Comparison of ENCODE assay signal across 12 mouse cellular contexts in the genomic region with DNA sequence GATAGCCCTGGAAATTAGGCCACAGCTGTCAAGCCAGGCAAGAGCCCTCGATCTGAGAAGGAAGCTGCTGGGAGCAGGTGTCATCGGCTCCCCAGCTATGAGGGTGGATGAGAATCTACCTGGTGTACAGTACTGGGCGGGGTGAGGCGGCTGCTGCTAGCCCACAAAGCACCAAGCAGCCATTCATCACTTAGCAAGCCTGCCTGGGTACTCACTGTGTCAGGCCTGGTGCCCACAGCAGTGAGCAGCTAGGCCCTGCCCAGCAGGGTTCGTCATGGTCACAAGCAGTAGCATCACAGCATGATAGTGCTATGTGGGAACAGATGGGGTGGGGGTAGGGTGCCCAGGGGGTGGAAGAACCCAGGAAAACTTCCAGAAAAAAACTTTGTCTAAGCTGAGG. TPM values are rescaled to one million over a fixed set of nuclear protein-coding genes. Genes with fewer than 3 reads are reported as not detected.
A peak's percentile ranks its signal among the peaks of the same experiment; 100 is the strongest.
DNase-seq lines count a peak whose midpoint lies in the region; ATAC-seq and TF ChIP-seq lines count a peak whose summit lies in the region.
"Had no signal": no experiment of that assay in that cellular context is flagged by ENCODE, and none has a peak within 500 bp of the region (broad histone marks: within the 10 kb centered on the region; RNA-seq: fewer than 3 reads in every experiment).

No protein-coding gene starts in this region.

- no peaks in the 10 kb centered on the region for H3K27me3 ChIP-seq in hindbrain, embryonic 10.5 days (ENCODE audit: insufficient read depth, poor library complexity, severe bottlenecking)
- H3K27me3 ChIP-seq in hindbrain, embryonic 12.5 days, result no peaks in the 10 kb centered on the region
- no peaks in the 10 kb centered on the region for H3K27me3 ChIP-seq in midbrain, embryonic 13.5 days
- H3K27me3 ChIP-seq in midbrain, embryonic 11.5 days (ENCODE audit: control insufficient read depth, insufficient read depth, low read length), result no peaks in the 10 kb centered on the region
- no peaks in the 10 kb centered on the region for H3K27me3 ChIP-seq in midbrain, postnatal 0 days (ENCODE audit: insufficient read depth, low read length)

- H3K4me2 ChIP-seq in hindbrain, embryonic 12.5 days (replicated peaks), result no peak overlapping the region
- no peak overlapping the region for H3K4me2 ChIP-seq in midbrain, embryonic 13.5 days (replicated peaks)
- H3K4me2 ChIP-seq in midbrain, embryonic 11.5 days, result no peak overlapping the region
- no peak overlapping the region for H3K4me2 ChIP-seq in midbrain, postnatal 0 days (ENCODE audit: low read depth, low read length, poor library complexity, severe bottlenecking)

- no peak for TF ChIP-seq CTCF in midbrain, postnatal 0 days (IDR thresholded peaks at IDR 0.05)

- H3K4me3 ChIP-seq in hindbrain, embryonic 10.5 days, result no peak overlapping the region
- no peak overlapping the region for H3K4me3 ChIP-seq in hindbrain, embryonic 12.5 days
- H3K4me3 ChIP-seq in midbrain, embryonic 13.5 days (replicated peaks), result no peak overlapping the region
- no peak overlapping the region for H3K4me3 ChIP-seq in midbrain, embryonic 11.5 days (ENCODE audit: low read depth, low read length)
- H3K4me3 ChIP-seq in midbrain, postnatal 0 days (ENCODE audit: low read depth, low read length), result no peak overlapping the region

- H3K4me1 ChIP-seq in hindbrain, embryonic 10.5 days (replicated peaks), result peaks cover 13% of the 10 kb centered on the region; the same call in 1 of the 2 replicates
- H3K4me1 ChIP-seq in hindbrain, embryonic 12.5 days, result peaks cover 13% of the 10 kb centered on the region; the same call in 1 of the 2 replicates
- peaks cover 12% of the 10 kb centered on the region for H3K4me1 ChIP-seq in midbrain, embryonic 13.5 days (replicated peaks)
- H3K4me1 ChIP-seq in midbrain, embryonic 11.5 days (ENCODE audit: control insufficient read depth, insufficient read depth, low read length), result no peaks in the 10 kb centered on the region
- H3K4me1 ChIP-seq in midbrain, postnatal 0 days (ENCODE audit: insufficient read depth, low read length), result no peaks in the 10 kb centered on the region

- no peaks in the 10 kb centered on the region for H3K9me3 ChIP-seq in hindbrain, embryonic 10.5 days
- H3K9me3 ChIP-seq in hindbrain, embryonic 12.5 days (replicated peaks), result no peaks in the 10 kb centered on the region
- H3K9me3 ChIP-seq in midbrain, embryonic 13.5 days, result no peaks in the 10 kb centered on the region
- no peaks in the 10 kb centered on the region for H3K9me3 ChIP-seq in midbrain, embryonic 11.5 days (ENCODE audit: control insufficient read depth, low read length)
- no peaks in the 10 kb centered on the region for H3K9me3 ChIP-seq in midbrain, postnatal 0 days (ENCODE audit: low read length)

- 94% methylated on average over 5 of the region's 5 CpGs for WGBS in hindbrain, embryonic 10.5 days
- 85% methylated on average over 5 of the region's 5 CpGs for WGBS in hindbrain, embryonic 12.5 days
- WGBS in midbrain, embryonic 13.5 days, result 88% methylated on average over 5 of the region's 5 CpGs
- 91% methylated on average over 5 of the region's 5 CpGs for WGBS in midbrain, embryonic 11.5 days
- WGBS in midbrain, postnatal 0 days, result 69% methylated on average over 5 of the region's 5 CpGs

- DNase-seq in hindbrain, embryonic 10.5 days (ENCODE audit: low spot score), result no peak
- DNase-seq in midbrain, embryonic 11.5 days (ENCODE audit: low spot score, missing footprints), result no peak
- DNase-seq in cerebellum, postnatal 10 days, result peak; percentile 54
- DNase-seq in midbrain, postnatal 0 days (ENCODE audit: low spot score), result peak; percentile 39
- no peak for DNase-seq in spleen, adult 18-20 months
- DNase-seq in testis, postnatal 10 days (ENCODE audit: low spot score), result no peak
- DNase-seq: gastrocnemius, postnatal 10 days; kidney, postnatal 36 days; left cerebral cortex, postnatal 4 days; thymus, adult 2 months had no signal

- no peak for ATAC-seq in hindbrain, embryonic 12.5 days (ENCODE audit: low FRiP score)
- peak; percentile 56; the same call in 1 of the 2 replicates for ATAC-seq in midbrain, embryonic 13.5 days
- no peak for ATAC-seq in midbrain, embryonic 11.5 days (ENCODE audit: low FRiP score)
- no peak for ATAC-seq in midbrain, postnatal 0 days (ENCODE audit: low FRiP score)

- H3K36me3 ChIP-seq in hindbrain, embryonic 10.5 days, result peaks cover 60% of the 10 kb centered on the region
- peaks cover 6% of the 10 kb centered on the region; the same call in 1 of the 2 replicates for H3K36me3 ChIP-seq in hindbrain, embryonic 12.5 days
- peaks cover 44% of the 10 kb centered on the region for H3K36me3 ChIP-seq in midbrain, embryonic 13.5 days
- no peaks in the 10 kb centered on the region for H3K36me3 ChIP-seq in midbrain, embryonic 11.5 days (ENCODE audit: control insufficient read depth, insufficient read depth, low read length)
- H3K36me3 ChIP-seq in midbrain, postnatal 0 days (ENCODE audit: insufficient read depth, low read length), result peaks cover 14% of the 10 kb centered on the region

- H3K9ac ChIP-seq in hindbrain, embryonic 12.5 days, result no peak overlapping the region
- no peak overlapping the region for H3K9ac ChIP-seq in midbrain, embryonic 13.5 days (replicated peaks)
- H3K9ac ChIP-seq in midbrain, embryonic 11.5 days (ENCODE audit: low read length), result no peak overlapping the region
- peak overlapping the region; percentile 24; the same call in 1 of the 2 replicates for H3K9ac ChIP-seq in midbrain, postnatal 0 days (replicated peaks; ENCODE audit: low read length, poor library complexity, severe bottlenecking)

- H3K27ac ChIP-seq in hindbrain, embryonic 10.5 days, result peak overlapping the region; percentile 2; the same call in 1 of the 2 replicates
- H3K27ac ChIP-seq in hindbrain, embryonic 12.5 days, result no peak overlapping the region
- peak overlapping the region; percentile 21; the same call in 1 of the 2 replicates for H3K27ac ChIP-seq in midbrain, embryonic 13.5 days
- H3K27ac ChIP-seq in midbrain, embryonic 11.5 days (ENCODE audit: low read depth, low read length), result no peak overlapping the region
- H3K27ac ChIP-seq in midbrain, postnatal 0 days (ENCODE audit: low read depth, low read length), result peak overlapping the region; percentile 57; the same call in 1 of the 2 replicates

RNA-seq across cellular contexts. Expression of a gene that starts 25.8 kb away (rescaled TPM):
- polyA plus RNA-seq in hindbrain, embryonic 10.5 days (2016; fragmentation: Nextera tagmentation; extraction: Ambion mirVana), result 6.4 and 6.9 TPM in 2 replicates
- 21.6 and 23.3 TPM in 2 replicates for polyA plus RNA-seq in hindbrain, embryonic 12.5 days (2016; fragmentation: Nextera tagmentation; extraction: Ambion mirVana)
- 13.7 and 16.6 TPM in 2 replicates for polyA plus RNA-seq in midbrain, embryonic 13.5 days (2015; fragmentation: Nextera tagmentation; extraction: Ambion mirVana)
- 7.4 and 9.6 TPM in 2 replicates for polyA plus RNA-seq in midbrain, embryonic 11.5 days (2014; fragmentation: Nextera tagmentation; extraction: Ambion mirVana)
- 90.5 and 101 TPM in 2 replicates for total RNA-seq in midbrain, postnatal 0 days (2014; rRNA removed)
- 35.2 and 37.7 TPM in 2 replicates for polyA plus RNA-seq in midbrain, postnatal 0 days (2015; fragmentation: Nextera tagmentation; extraction: Ambion mirVana)

Comparison
In these comparisons a context has a peak if more than half of its experiments do, and no peak if none do; other contexts are left out.
1. DNase-seq: peak in cerebellum, postnatal 10 days (2 of 2) and midbrain, postnatal 0 days (single experiment); none in hindbrain, embryonic 10.5 days (single experiment), midbrain, embryonic 11.5 days (single experiment), spleen, adult 18-20 months (0 of 2) and testis, postnatal 10 days (single experiment).
2. H3K27ac ChIP-seq: peak in hindbrain, embryonic 10.5 days (single experiment), midbrain, embryonic 13.5 days (single experiment) and midbrain, postnatal 0 days (single experiment); none in hindbrain, embryonic 12.5 days (single experiment) and midbrain, embryonic 11.5 days (single experiment).